Mouse (Mus musculus): ENCODE results near the gene Crebbp. TPM values are rescaled to one million over a fixed set of nuclear protein-coding genes. Genes with fewer than 3 reads are reported as not detected.
"Not testable (repeated sequence)": the region's sequence is repeated elsewhere in the genome, so short reads cannot be mapped to it uniquely, and the experiment has no call there.

Gene Crebbp
- polyA plus RNA-seq, 1 experiment from 2014 or later, result 38.1 TPM

DNA sequence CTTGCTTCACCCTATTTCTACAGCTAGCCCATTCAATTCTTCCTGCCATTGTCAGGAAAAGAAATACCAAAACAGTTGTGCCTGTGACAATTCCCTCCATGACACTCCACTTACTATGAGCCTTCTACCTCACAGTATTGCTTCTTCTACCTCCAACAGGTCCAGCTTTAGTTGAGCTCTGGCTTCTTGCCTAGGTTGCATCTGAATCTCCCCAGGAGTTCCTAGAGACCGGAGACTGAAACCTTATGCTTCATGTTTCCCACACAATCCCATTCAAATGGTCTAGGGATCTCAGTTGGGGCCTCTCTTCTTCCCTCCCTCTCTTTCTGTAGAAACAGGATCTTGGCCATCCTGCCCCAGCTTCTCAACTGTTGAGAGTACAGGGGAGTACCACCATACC lies 116.3 kb downstream of the Crebbp start:
- no peak for TF ChIP-seq CTCF (IDR thresholded peaks at IDR 0.05; ENCODE audit: low read depth)
- DNase-seq, result no peak
- H3K4me1 ChIP-seq (ENCODE audit: insufficient read depth), result no peaks in the 10 kb centered on the region
- H3K9ac ChIP-seq, result no peak overlapping the region
- H3K27ac ChIP-seq (ENCODE audit: low read depth), result no peak overlapping the region
- 97% methylated on average over 1 of the region's 1 CpGs for WGBS
- peaks cover 76% of the 10 kb centered on the region for H3K36me3 ChIP-seq (ENCODE audit: insufficient read depth)
- ATAC-seq (ENCODE audit: insufficient read depth), result no peak
- no peaks in the 10 kb centered on the region for H3K9me3 ChIP-seq (ENCODE audit: low read depth, low read length)
- no peak overlapping the region for H3K4me3 ChIP-seq (ENCODE audit: low read depth, low read length)
- no peak overlapping the region for H3K4me2 ChIP-seq
- H3K27me3 ChIP-seq (ENCODE audit: insufficient read depth, low read length), result no peaks in the 10 kb centered on the region

DNA sequence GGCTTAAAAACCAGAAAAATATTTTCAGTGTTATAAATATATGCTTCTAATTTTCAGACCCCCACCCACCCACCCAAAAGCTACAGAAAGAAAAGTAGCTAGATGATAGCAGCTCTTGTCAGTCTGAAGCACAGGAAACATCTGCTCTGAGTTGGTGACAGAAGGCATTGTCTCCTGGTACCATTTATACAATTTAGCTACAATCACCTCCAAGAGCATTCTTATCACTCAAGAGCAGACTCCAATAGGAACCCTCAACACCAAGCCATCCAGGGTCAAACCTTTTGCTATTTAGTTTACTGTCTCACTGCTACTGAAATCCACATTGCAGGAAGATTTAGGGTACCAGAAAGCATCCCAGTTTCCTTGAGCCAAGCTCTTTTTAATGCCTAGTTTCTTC lies 116.9 kb downstream of the Crebbp start:
- ATAC-seq (ENCODE audit: insufficient read depth) (no peak), DNase-seq (no peak)
- Histone ChIP-seq H3K36me3 (ENCODE audit: insufficient read depth) (peaks cover 81% of the 10 kb centered on the region), H3K27me3 (ENCODE audit: insufficient read depth, low read length) (no peaks in the 10 kb centered on the region), H3K9me3 (ENCODE audit: low read depth, low read length) (no peaks in the 10 kb centered on the region), H3K9ac (no peak overlapping the region), H3K4me3 (ENCODE audit: low read depth, low read length) (no peak overlapping the region), H3K27ac (ENCODE audit: low read depth) (no peak overlapping the region), H3K4me2 (no peak overlapping the region), H3K4me1 (ENCODE audit: insufficient read depth) (no peaks in the 10 kb centered on the region)
- TF ChIP-seq CTCF (IDR thresholded peaks at IDR 0.05; ENCODE audit: low read depth), result no peak

DNA sequence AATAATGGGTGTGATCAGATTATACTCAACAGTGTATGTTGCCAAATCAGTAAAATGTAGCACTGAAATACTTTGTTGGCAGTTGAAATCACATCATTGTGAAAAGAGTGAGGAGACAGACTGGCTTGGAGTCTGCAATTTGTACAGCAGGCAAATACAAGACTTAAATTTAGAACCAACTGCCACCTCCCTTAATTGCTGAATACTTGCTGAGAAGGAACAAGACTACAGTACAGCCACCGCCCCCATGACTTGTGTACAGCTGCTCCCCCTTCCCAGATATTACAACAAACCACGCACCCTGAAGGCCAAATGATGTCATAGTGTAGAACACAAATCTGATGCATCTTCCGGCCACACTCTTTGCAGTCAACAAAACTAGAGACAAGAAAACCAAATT lies 117.7 kb downstream of the Crebbp start:
- 90% methylated on average over 3 of the region's 3 CpGs for WGBS
- ATAC-seq (ENCODE audit: insufficient read depth), result no peak
- H3K4me2 ChIP-seq, result no peak overlapping the region
- TF ChIP-seq CTCF (IDR thresholded peaks at IDR 0.05; ENCODE audit: low read depth), result no peak
- no peak overlapping the region for H3K27ac ChIP-seq (ENCODE audit: low read depth)
- H3K9me3 ChIP-seq (ENCODE audit: low read depth, low read length), result no peaks in the 10 kb centered on the region
- no peak overlapping the region for H3K4me3 ChIP-seq (ENCODE audit: low read depth, low read length)
- H3K36me3 ChIP-seq (ENCODE audit: insufficient read depth), result peaks cover 83% of the 10 kb centered on the region
- H3K9ac ChIP-seq, result no peak overlapping the region
- DNase-seq, result no peak
- H3K4me1 ChIP-seq (ENCODE audit: insufficient read depth), result no peaks in the 10 kb centered on the region
- H3K27me3 ChIP-seq (ENCODE audit: insufficient read depth, low read length), result no peaks in the 10 kb centered on the region

DNA sequence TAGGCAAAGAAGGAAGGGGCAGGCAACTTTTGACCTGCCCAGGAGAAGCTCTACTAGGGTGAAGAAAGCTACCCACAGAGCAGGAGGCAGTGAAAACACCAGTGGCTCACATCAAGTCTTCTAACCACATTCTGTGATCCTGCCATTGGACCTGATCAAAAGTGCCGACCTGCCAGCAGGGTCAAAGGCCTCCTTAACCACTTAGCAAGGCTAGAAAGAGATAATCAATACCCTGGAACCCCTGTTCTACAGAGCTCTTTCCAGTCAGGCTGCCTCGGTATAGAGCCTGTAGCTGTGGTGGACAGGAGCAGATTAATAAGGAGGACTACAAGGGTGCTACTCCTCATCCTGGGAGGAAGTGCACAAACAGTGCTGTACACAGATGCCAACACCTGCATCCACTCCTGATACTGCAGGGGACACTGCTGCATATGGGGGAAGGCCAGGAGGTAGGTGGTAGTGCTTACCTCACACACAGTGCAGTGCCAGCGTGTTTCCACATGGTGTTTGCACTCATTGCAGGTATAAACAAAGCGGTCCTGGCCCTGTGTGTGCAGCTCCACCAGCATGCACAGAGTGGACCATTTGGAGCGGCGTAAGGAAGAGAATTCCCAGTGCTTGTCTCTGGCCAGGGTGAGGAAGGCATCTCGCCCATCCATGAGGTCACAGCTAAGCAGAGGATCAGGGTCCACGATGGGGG lies 126.4 kb downstream of the Crebbp start:
- no peak for TF ChIP-seq CTCF (IDR thresholded peaks at IDR 0.05; ENCODE audit: low read depth)
- H3K36me3 ChIP-seq (ENCODE audit: insufficient read depth), result peaks cover 90% of the 10 kb centered on the region
- H3K9ac ChIP-seq, result no peak overlapping the region
- H3K27ac ChIP-seq (ENCODE audit: low read depth), result no peak overlapping the region
- H3K4me1 ChIP-seq (ENCODE audit: insufficient read depth), result no peaks in the 10 kb centered on the region
- no peak for ATAC-seq (ENCODE audit: insufficient read depth)
- no peak for DNase-seq
- H3K4me2 ChIP-seq, result no peak overlapping the region
- no peak overlapping the region for H3K4me3 ChIP-seq (ENCODE audit: low read depth, low read length)
- H3K9me3 ChIP-seq (ENCODE audit: low read depth, low read length), result no peaks in the 10 kb centered on the region
- 89% methylated on average over 8 of the region's 8 CpGs for WGBS
- H3K27me3 ChIP-seq (ENCODE audit: insufficient read depth, low read length), result no peaks in the 10 kb centered on the region

DNA sequence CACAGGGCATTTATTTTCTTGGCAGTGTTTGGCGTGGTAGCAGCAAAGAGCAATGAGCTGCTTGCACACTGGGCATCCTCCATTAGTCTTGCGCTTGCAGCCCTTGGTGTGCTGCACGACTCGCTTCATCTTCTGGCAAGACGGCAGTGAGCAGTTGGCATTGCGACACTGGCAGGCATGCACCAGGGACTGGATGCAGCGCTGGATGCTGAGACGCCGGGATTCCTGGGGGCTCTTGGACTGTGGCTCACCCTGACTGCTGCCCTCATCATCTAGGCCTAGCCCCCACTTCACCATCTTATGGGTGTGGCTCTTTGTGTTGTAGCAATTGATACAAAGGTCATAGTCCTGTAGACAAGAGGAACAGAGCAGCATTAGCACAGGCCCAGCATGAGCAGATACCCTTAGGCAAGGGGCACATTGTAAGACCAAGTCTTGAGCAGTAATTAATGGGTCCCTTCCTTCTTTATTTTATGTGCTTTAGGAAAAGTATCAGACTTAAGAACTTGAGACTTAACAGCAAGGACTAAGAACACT lies 127.9 kb downstream of the Crebbp start:
- no peak overlapping the region for H3K4me2 ChIP-seq
- H3K4me3 ChIP-seq (ENCODE audit: low read depth, low read length), result no peak overlapping the region
- peaks cover 86% of the 10 kb centered on the region for H3K36me3 ChIP-seq (ENCODE audit: insufficient read depth)
- H3K9ac ChIP-seq, result no peak overlapping the region
- WGBS, result 90% methylated on average over 9 of the region's 9 CpGs
- H3K4me1 ChIP-seq (ENCODE audit: insufficient read depth), result no peaks in the 10 kb centered on the region
- no peak for ATAC-seq (ENCODE audit: insufficient read depth)
- no peak for DNase-seq
- H3K9me3 ChIP-seq (ENCODE audit: low read depth, low read length), result no peaks in the 10 kb centered on the region
- H3K27ac ChIP-seq (ENCODE audit: low read depth), result no peak overlapping the region
- no peak for TF ChIP-seq CTCF (IDR thresholded peaks at IDR 0.05; ENCODE audit: low read depth)
- no peaks in the 10 kb centered on the region for H3K27me3 ChIP-seq (ENCODE audit: insufficient read depth, low read length)

DNA sequence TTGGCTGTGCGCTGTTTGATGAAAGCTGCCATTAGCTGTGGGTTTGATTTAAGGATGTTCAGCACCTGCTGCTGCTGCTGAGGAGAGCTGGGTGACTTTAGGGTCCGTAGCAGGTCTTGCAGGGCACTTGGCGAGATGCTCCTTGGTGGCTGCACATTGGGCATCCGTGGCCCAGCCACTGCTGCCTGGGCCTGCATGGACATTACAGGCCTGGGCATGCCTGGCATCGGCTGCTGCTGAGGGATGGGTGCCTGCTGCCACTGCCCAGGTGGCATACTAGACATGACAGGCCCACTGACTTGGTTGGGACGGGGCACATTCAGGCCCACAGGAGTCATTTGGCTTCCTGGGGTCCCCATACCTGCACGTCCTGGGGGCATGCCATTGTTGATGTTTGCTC lies 128.7 kb downstream of the Crebbp start:
- Histone ChIP-seq H3K36me3 (ENCODE audit: insufficient read depth) (peaks cover 78% of the 10 kb centered on the region), H3K4me1 (ENCODE audit: insufficient read depth) (no peaks in the 10 kb centered on the region), H3K4me2 (no peak overlapping the region), H3K9me3 (ENCODE audit: low read depth, low read length) (no peaks in the 10 kb centered on the region), H3K27me3 (ENCODE audit: insufficient read depth, low read length) (no peaks in the 10 kb centered on the region), H3K27ac (ENCODE audit: low read depth) (no peak overlapping the region), H3K9ac (no peak overlapping the region), H3K4me3 (ENCODE audit: low read depth, low read length) (no peak overlapping the region)
- TF ChIP-seq CTCF (IDR thresholded peaks at IDR 0.05; ENCODE audit: low read depth), result no peak
- WGBS, result 93% methylated on average over 7 of the region's 7 CpGs
- no peak for DNase-seq
- ATAC-seq (ENCODE audit: insufficient read depth), result no peak

DNA sequence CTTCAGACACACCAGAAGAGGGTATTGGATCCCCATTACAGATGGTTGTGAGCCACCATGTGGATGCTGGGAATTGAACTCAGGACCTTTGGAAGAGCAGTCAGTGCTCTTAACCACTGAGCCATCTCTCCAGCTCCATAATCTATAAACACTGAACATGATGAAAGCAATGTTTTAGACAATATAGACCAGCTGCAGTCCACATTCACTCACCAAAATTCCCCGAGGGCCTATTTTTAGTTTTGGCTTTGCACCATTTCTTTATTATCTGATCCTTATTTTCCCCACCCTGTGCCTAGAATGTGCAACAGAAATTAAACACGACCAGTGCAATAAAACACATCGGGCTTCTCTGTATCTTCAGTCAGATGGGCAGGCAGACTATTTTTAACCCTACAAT lies 133.4 kb downstream of the Crebbp start:
- H3K36me3 ChIP-seq (ENCODE audit: insufficient read depth), result peaks cover 32% of the 10 kb centered on the region
- H3K4me1 ChIP-seq (ENCODE audit: insufficient read depth); H3K9me3 ChIP-seq (ENCODE audit: low read depth, low read length); H3K4me3 ChIP-seq (ENCODE audit: low read depth, low read length); H3K27me3 ChIP-seq (ENCODE audit: insufficient read depth, low read length); DNase-seq; H3K9ac ChIP-seq; H3K4me2 ChIP-seq; H3K27ac ChIP-seq (ENCODE audit: low read depth); ATAC-seq (ENCODE audit: insufficient read depth): not testable (repeated sequence)
- WGBS, result 65% methylated on average over 3 of the region's 3 CpGs
